Mouse (Mus musculus): ENCODE data around the gene Mgea5.

DNA sequence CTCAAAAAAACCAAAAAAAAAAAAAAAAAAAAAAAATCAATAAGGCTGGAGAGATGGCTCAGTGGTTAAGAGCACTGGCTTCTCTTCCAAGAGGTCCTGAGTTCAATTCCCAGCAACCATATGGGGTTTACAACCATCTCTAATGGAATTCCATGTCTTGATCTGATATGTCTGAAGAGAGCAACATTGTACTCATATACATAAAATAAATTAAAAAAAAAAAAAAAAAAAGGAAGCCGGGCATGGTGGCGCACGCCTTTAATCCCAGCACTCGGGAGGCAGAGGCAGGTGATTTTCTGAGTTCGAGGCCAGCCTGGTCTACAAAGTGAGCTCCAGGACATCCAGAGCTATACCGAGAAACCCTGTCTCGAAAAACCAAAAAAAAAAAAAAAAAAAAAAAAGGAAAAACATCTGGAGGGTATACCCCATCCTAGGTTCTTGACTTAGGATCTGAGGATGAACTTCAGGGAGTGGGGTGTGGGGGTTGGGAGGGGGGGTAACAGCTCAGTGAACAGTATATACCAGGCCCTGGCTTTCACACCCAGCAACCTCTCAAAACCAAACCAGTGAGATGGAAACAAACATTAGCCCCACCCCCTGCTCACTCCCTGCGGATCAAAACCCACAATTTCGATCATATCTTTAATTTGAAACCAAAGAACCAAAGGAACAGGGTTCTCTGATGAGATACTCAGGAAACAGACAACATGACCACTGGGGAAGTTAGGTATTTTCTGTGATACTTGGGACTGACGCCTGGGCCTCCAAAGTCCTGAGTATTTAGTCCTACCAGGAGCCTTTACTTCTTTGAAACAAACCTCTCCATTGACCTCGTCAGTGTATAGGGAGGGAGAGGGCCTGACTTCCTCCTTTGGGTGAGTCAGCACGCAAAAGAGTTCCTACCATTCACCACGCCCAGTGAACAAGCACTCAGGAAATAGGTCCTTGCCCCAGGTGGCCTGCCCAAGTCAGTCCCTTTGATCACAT, 6.5 kb upstream of the Mgea5 start:
- no peak for TF ChIP-seq POLR2A (IDR thresholded peaks at IDR 0.05; ENCODE audit: insufficient read length, low read depth)
- no peak for TF ChIP-seq E2F4 (IDR thresholded peaks at IDR 0.05; ENCODE audit: insufficient read depth)
- TF ChIP-seq TCF12 (IDR thresholded peaks at IDR 0.05; ENCODE audit: insufficient read depth, poor library complexity, severe bottlenecking): no peak
- no peak for TF ChIP-seq MAX (IDR thresholded peaks at IDR 0.05; ENCODE audit: low read depth)
- TF ChIP-seq USF1 (IDR thresholded peaks at IDR 0.05; ENCODE audit: low read depth): no peak
- TF ChIP-seq REST (IDR thresholded peaks at IDR 0.05; ENCODE audit: insufficient read depth, insufficient read length): no peak
- no peak for TF ChIP-seq CEBPB (IDR thresholded peaks at IDR 0.05; ENCODE audit: insufficient read depth, poor library complexity, severe bottlenecking)
